In the genomic region with DNA sequence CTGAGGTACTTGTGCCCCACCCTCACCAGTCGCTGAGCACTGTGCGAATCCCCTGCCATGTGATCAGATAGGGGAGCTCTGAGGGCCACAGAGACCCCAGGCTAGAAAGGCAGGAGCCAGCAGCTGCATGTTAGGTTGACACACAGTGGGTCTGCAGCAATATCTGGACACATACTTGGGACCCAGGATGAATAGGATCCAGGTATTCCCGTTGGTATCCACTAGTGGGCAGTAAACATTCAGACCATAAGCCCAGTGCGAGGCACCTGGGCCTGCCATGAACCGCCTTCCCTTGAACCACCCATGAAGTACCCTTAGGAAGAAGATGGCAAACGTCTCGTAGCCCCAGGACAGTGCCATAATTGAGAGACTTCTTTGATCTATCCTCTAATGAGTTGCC, we compare ENCODE assay signal across 27 mouse cellular contexts. TPM values are rescaled to one million over a fixed set of nuclear protein-coding genes. Genes with fewer than 3 reads are reported as not detected.
DNase-seq lines count a peak whose midpoint lies in the region; ATAC-seq and TF ChIP-seq lines count a peak whose summit lies in the region.
"Had no signal": no experiment of that assay in that cellular context is flagged by ENCODE, and none has a peak within 500 bp of the region (broad histone marks: within the 10 kb centered on the region; RNA-seq: fewer than 3 reads in every experiment).

No protein-coding gene starts in this region.

- H3K9ac ChIP-seq in forebrain, postnatal 0 days: no peak overlapping the region
- H3K9ac ChIP-seq in forebrain, embryonic 11.5 days (ENCODE audit: low read length): no peak overlapping the region
- H3K9ac ChIP-seq in liver, embryonic 14.5 days (replicated peaks): no peak overlapping the region
- H3K9ac ChIP-seq in liver, embryonic 11.5 days (ENCODE audit: low read depth, low read length): no peak overlapping the region
- H3K9ac ChIP-seq: hindbrain, embryonic 14.5 days; intestine, embryonic 15.5 days; limb, embryonic 12.5 days; liver, embryonic 15.5 days had no signal

- H3K4me2 ChIP-seq in forebrain, postnatal 0 days (ENCODE audit: low read depth): no peak overlapping the region
- H3K4me2 ChIP-seq in forebrain, embryonic 11.5 days (ENCODE audit: low read depth, low read length, severe bottlenecking): no peak overlapping the region
- no peak overlapping the region for H3K4me2 ChIP-seq in liver, embryonic 14.5 days (ENCODE audit: low read depth)
- no peak overlapping the region for H3K4me2 ChIP-seq in liver, embryonic 11.5 days
- H3K4me2 ChIP-seq: heart, embryonic 11.5 days; hindbrain, embryonic 14.5 days; intestine, embryonic 15.5 days; limb, embryonic 12.5 days; liver, embryonic 15.5 days had no signal

- H3K27me3 ChIP-seq in forebrain, postnatal 0 days (ENCODE audit: insufficient read depth, low read length): no peaks in the 10 kb centered on the region
- H3K27me3 ChIP-seq in forebrain, embryonic 11.5 days (ENCODE audit: control insufficient read depth, insufficient read depth, low read length): no peaks in the 10 kb centered on the region
- H3K27me3 ChIP-seq in liver, embryonic 14.5 days (ENCODE audit: control insufficient read depth, insufficient read depth, low read length): no peaks in the 10 kb centered on the region
- no peaks in the 10 kb centered on the region for H3K27me3 ChIP-seq in liver, embryonic 11.5 days (replicated peaks; ENCODE audit: control insufficient read depth, insufficient read depth, low read length)
- H3K27me3 ChIP-seq in small intestine, adult 2 months (ENCODE audit: control insufficient read depth, insufficient read depth, low read length): no peaks in the 10 kb centered on the region
- H3K27me3 ChIP-seq: intestine, embryonic 15.5 days had no signal

- DNase-seq in forebrain, postnatal 0 days: no peak
- no peak for DNase-seq in forebrain, embryonic 11.5 days (ENCODE audit: low spot score)
- DNase-seq in liver, embryonic 14.5 days (ENCODE audit: low read depth in 3 of 3, low spot score in 3 of 3): no peak
- DNase-seq in liver, embryonic 11.5 days (ENCODE audit: low spot score): no peak
- DNase-seq in R1 (ENCODE audit: low read depth, low spot score): peak; percentile 40
- DNase-seq in frontal cortex, adult 2 months (ENCODE audit: extremely low spot score in 1 of 2, low spot score in 1 of 2): no peak
- DNase-seq in embryo, embryonic 10 days (ENCODE audit: low spot score): no peak
- DNase-seq: adrenal gland, postnatal 14 days; cerebellum, adult 11 months; cerebellum, postnatal 25 days; heart, postnatal 14 days; kidney, postnatal 14 days; right cerebral cortex, postnatal 14 days; thymus, adult 18-20 months; thymus, postnatal 4 days had no signal

- no peaks in the 10 kb centered on the region for H3K9me3 ChIP-seq in forebrain, postnatal 0 days (ENCODE audit: low read length)
- no peaks in the 10 kb centered on the region for H3K9me3 ChIP-seq in forebrain, embryonic 11.5 days (ENCODE audit: control insufficient read depth, low read length)
- no peaks in the 10 kb centered on the region for H3K9me3 ChIP-seq in liver, embryonic 14.5 days (ENCODE audit: control insufficient read depth, low read length)
- H3K9me3 ChIP-seq in liver, embryonic 11.5 days (ENCODE audit: control insufficient read depth, low read length): no peaks in the 10 kb centered on the region
- H3K9me3 ChIP-seq: intestine, embryonic 15.5 days; limb, embryonic 12.5 days; liver, embryonic 15.5 days had no signal

- TF ChIP-seq EP300 in liver, embryonic 14.5 days (IDR thresholded peaks at IDR 0.05; ENCODE audit: low read depth): no peak

- no peaks in the 10 kb centered on the region for H3K4me1 ChIP-seq in forebrain, postnatal 0 days (ENCODE audit: insufficient read depth)
- no peaks in the 10 kb centered on the region for H3K4me1 ChIP-seq in forebrain, embryonic 11.5 days (replicated peaks; ENCODE audit: control insufficient read depth, insufficient read depth, low read length)
- H3K4me1 ChIP-seq in liver, embryonic 14.5 days (replicated peaks; ENCODE audit: control insufficient read depth in 2 of 2, insufficient read depth in 2 of 2, low read length in 1 of 2): peaks cover 0 to 2% of the 10 kb centered on the region in 2 experiments; a peak in 1 of 4 replicates
- no peaks in the 10 kb centered on the region for H3K4me1 ChIP-seq in liver, embryonic 11.5 days (replicated peaks; ENCODE audit: control insufficient read depth, insufficient read depth, low read length)
- no peaks in the 10 kb centered on the region; the same call in 1 of the 2 replicates for H3K4me1 ChIP-seq in small intestine, adult 2 months (ENCODE audit: control insufficient read depth, insufficient read depth, insufficient read length, low read length)
- H3K4me1 ChIP-seq: intestine, embryonic 15.5 days; limb, embryonic 12.5 days; liver, embryonic 15.5 days had no signal

- no peak overlapping the region for H3K27ac ChIP-seq in forebrain, postnatal 0 days (ENCODE audit: low read depth, low read length)
- H3K27ac ChIP-seq in forebrain, embryonic 11.5 days (ENCODE audit: low read depth, low read length): no peak overlapping the region
- no peak overlapping the region for H3K27ac ChIP-seq in liver, embryonic 14.5 days
- H3K27ac ChIP-seq in liver, embryonic 11.5 days (ENCODE audit: low read depth, low read length): no peak overlapping the region
- no peak overlapping the region for H3K27ac ChIP-seq in small intestine, adult 2 months (ENCODE audit: insufficient read depth, low read depth, low read length)
- H3K27ac ChIP-seq: hindbrain, embryonic 14.5 days; intestine, embryonic 15.5 days; left cerebral cortex, adult 2 months; limb, embryonic 12.5 days; liver, embryonic 15.5 days had no signal

- TF ChIP-seq CTCF in forebrain, postnatal 0 days (IDR thresholded peaks at IDR 0.05; ENCODE audit: low read depth): 0 out of 2 replicates have a peak, but pooled peaks have one; percentile 5
- TF ChIP-seq CTCF in liver, embryonic 14.5 days (IDR thresholded peaks at IDR 0.05; ENCODE audit: low read depth): peak; percentile 45
- peak; percentile 29; the same call in 1 of the 2 replicates for TF ChIP-seq CTCF in small intestine, adult 2 months (IDR thresholded peaks at IDR 0.05; ENCODE audit: extremely low read depth, insufficient read length, insufficient replicate concordance, low read depth, low read length)

- no peak overlapping the region for H3K4me3 ChIP-seq in forebrain, postnatal 0 days (ENCODE audit: low read depth, low read length)
- no peak overlapping the region for H3K4me3 ChIP-seq in forebrain, embryonic 11.5 days (ENCODE audit: low read depth, low read length)
- H3K4me3 ChIP-seq in liver, embryonic 14.5 days (ENCODE audit: insufficient read depth in 1 of 2, low read depth in 2 of 2, low read length in 2 of 2): no peak overlapping the region
- H3K4me3 ChIP-seq in liver, embryonic 11.5 days (ENCODE audit: low read depth, low read length): no peak overlapping the region
- no peak overlapping the region for H3K4me3 ChIP-seq in small intestine, adult 2 months (ENCODE audit: low read depth, low read length)
- H3K4me3 ChIP-seq: intestine, embryonic 15.5 days; left cerebral cortex, adult 2 months; limb, embryonic 12.5 days; liver, embryonic 15.5 days had no signal

- H3K36me3 ChIP-seq in forebrain, postnatal 0 days (ENCODE audit: insufficient read depth): no peaks in the 10 kb centered on the region
- no peaks in the 10 kb centered on the region for H3K36me3 ChIP-seq in forebrain, embryonic 11.5 days (ENCODE audit: control insufficient read depth, insufficient read depth, low read length)
- no peaks in the 10 kb centered on the region for H3K36me3 ChIP-seq in liver, embryonic 14.5 days (replicated peaks; ENCODE audit: control insufficient read depth, insufficient read depth, low read depth)
- H3K36me3 ChIP-seq in liver, embryonic 11.5 days (ENCODE audit: control insufficient read depth, insufficient read depth, low read length): no peaks in the 10 kb centered on the region
- no peaks in the 10 kb centered on the region for H3K36me3 ChIP-seq in small intestine, adult 2 months (ENCODE audit: control insufficient read depth, insufficient read depth, low read length)
- H3K36me3 ChIP-seq: intestine, embryonic 15.5 days; limb, embryonic 12.5 days; liver, embryonic 15.5 days had no signal

- 67% methylated on average over 7 of the region's 7 CpGs for WGBS in forebrain, postnatal 0 days
- WGBS in forebrain, embryonic 11.5 days: 62% methylated on average over 7 of the region's 7 CpGs
- 55% methylated on average over 7 of the region's 7 CpGs for WGBS in liver, embryonic 14.5 days (ENCODE audit: insufficient replicate concordance)
- WGBS in liver, embryonic 11.5 days: 58% methylated on average over 7 of the region's 7 CpGs
- 58% methylated on average over 7 of the region's 7 CpGs for WGBS in small intestine, adult 2 months

- no peak for TF ChIP-seq POLR2A in small intestine, adult 2 months (IDR thresholded peaks at IDR 0.05; ENCODE audit: low read depth, low read length)

- ATAC-seq in forebrain, postnatal 0 days: no peak
- no peak for ATAC-seq in forebrain, embryonic 11.5 days (replicated peaks; ENCODE audit: low FRiP score)
- ATAC-seq in liver, embryonic 14.5 days (ENCODE audit: insufficient read depth): no peak
- ATAC-seq in liver, embryonic 11.5 days (replicated peaks; ENCODE audit: low FRiP score): no peak
- ATAC-seq: activated CD4-positive, CD25-positive, alpha-beta regulatory T cell, adult 4 months; CD4-positive, CD25-positive, alpha-beta regulatory T cell, adult 4 months; forebrain, embryonic 14.5 days; intestine, embryonic 15.5 days had no signal

RNA-seq across cellular contexts. Expression of a gene that starts 32.8 kb away (rescaled TPM):
- not detected in 2 replicates for total RNA-seq in forebrain, postnatal 0 days (2014; rRNA removed)
- polyA plus RNA-seq in forebrain, postnatal 0 days (2015; fragmentation: Nextera tagmentation; extraction: Ambion mirVana): 0.06 TPM in 1 of 2 replicates, not detected in the other
- polyA plus RNA-seq in forebrain, embryonic 11.5 days (2014; fragmentation: Nextera tagmentation; extraction: Ambion mirVana): not detected in 2 replicates
- not detected in 2 replicates for polyA plus RNA-seq in liver, embryonic 14.5 days (2012; rRNA removed)
- not detected in 2 replicates for polyA plus RNA-seq in liver, embryonic 14.5 days (2014; fragmentation: Nextera tagmentation; extraction: Ambion mirVana)
- polyA plus RNA-seq in liver, embryonic 11.5 days (2014; fragmentation: Nextera tagmentation; extraction: Ambion mirVana): 0.03 and 0.16 TPM in 2 replicates
- polyA plus RNA-seq in small intestine, adult 2 months (2012; rRNA removed): 0.09 and 0.60 TPM in 2 replicates
- polyA plus RNA-seq in frontal cortex, adult 2 months (2012; rRNA removed): 0.10 and 0.11 TPM in 2 replicates
- total RNA-seq: heart, postnatal 14 days had no signal
- polyA plus RNA-seq: CD4-positive, CD25-positive, alpha-beta regulatory T cell, adult 4 months; forebrain, embryonic 14.5 days; intestine, embryonic 15.5 days; limb, embryonic 12.5 days; liver, embryonic 15.5 days; stomach, embryonic 14.5 days had no signal

RNA-seq across cellular contexts. Expression of a gene that starts 46.2 kb away (rescaled TPM):
- not detected in 2 replicates for total RNA-seq in forebrain, postnatal 0 days (2014; rRNA removed)
- 0.31 TPM in 1 of 2 replicates, not detected in the other for polyA plus RNA-seq in forebrain, postnatal 0 days (2015; fragmentation: Nextera tagmentation; extraction: Ambion mirVana)
- 0.19 TPM in 1 of 2 replicates, not detected in the other for polyA plus RNA-seq in forebrain, embryonic 11.5 days (2014; fragmentation: Nextera tagmentation; extraction: Ambion mirVana)
- polyA plus RNA-seq in liver, embryonic 14.5 days (2012; rRNA removed): 4.3 and 5.2 TPM in 2 replicates
- polyA plus RNA-seq in liver, embryonic 14.5 days (2014; fragmentation: Nextera tagmentation; extraction: Ambion mirVana): 3.2 and 4.3 TPM in 2 replicates
- 11.3 and 11.9 TPM in 2 replicates for polyA plus RNA-seq in liver, embryonic 11.5 days (2014; fragmentation: Nextera tagmentation; extraction: Ambion mirVana)
- polyA plus RNA-seq in small intestine, adult 2 months (2012; rRNA removed): 0.42 and 1.4 TPM in 2 replicates
- 0.04 and 0.08 TPM in 2 replicates for polyA plus RNA-seq in frontal cortex, adult 2 months (2012; rRNA removed)
- total RNA-seq: heart, postnatal 14 days; left cerebral cortex, adult 2 months; neutrophil, adult 5-6 weeks had no signal
- polyA plus RNA-seq: activated CD4-positive, CD25-positive, alpha-beta regulatory T cell, adult 4 months; CD4-positive, CD25-positive, alpha-beta regulatory T cell, adult 4 months; forebrain, embryonic 14.5 days had no signal

RNA-seq across cellular contexts. Expression of a gene that starts 56.1 kb away (rescaled TPM):
- 50.2 and 58.5 TPM in 2 replicates for total RNA-seq in forebrain, postnatal 0 days (2014; rRNA removed)
- 87.0 and 92.0 TPM in 2 replicates for polyA plus RNA-seq in forebrain, postnatal 0 days (2015; fragmentation: Nextera tagmentation; extraction: Ambion mirVana)
- polyA plus RNA-seq in forebrain, embryonic 11.5 days (2014; fragmentation: Nextera tagmentation; extraction: Ambion mirVana): 159 and 166 TPM in 2 replicates
- 24.8 and 38.8 TPM in 2 replicates for polyA plus RNA-seq in liver, embryonic 14.5 days (2012; rRNA removed)
- polyA plus RNA-seq in liver, embryonic 14.5 days (2014; fragmentation: Nextera tagmentation; extraction: Ambion mirVana): 81.3 and 84.0 TPM in 2 replicates
- polyA plus RNA-seq in liver, embryonic 11.5 days (2014; fragmentation: Nextera tagmentation; extraction: Ambion mirVana): 147 and 149 TPM in 2 replicates
- 11.2 and 14.6 TPM in 2 replicates for polyA plus RNA-seq in small intestine, adult 2 months (2012; rRNA removed)
- polyA plus RNA-seq in frontal cortex, adult 2 months (2012; rRNA removed): 96.3 and 97.9 TPM in 2 replicates
